Comparison of ENCODE assay signal across 13 mouse cellular contexts in genomic region chr5:90492440-90492839, GRCm38 (mm10). TPM values are rescaled to one million over a fixed set of nuclear protein-coding genes. Genes with fewer than 3 reads are reported as not detected.
DNase-seq lines count a peak whose midpoint lies in the region; ATAC-seq and TF ChIP-seq lines count a peak whose summit lies in the region.
"Had no signal": no experiment of that assay in that cellular context is flagged by ENCODE, and none has a peak within 500 bp of the region (broad histone marks: within the 10 kb centered on the region; RNA-seq: fewer than 3 reads in every experiment).

No protein-coding gene starts in this region.

- H3K36me3 ChIP-seq in liver, adult 2 months (ENCODE audit: control insufficient read depth, insufficient read depth, low read length), result no peaks in the 10 kb centered on the region
- H3K36me3 ChIP-seq in embryonic facial prominence, embryonic 14.5 days (ENCODE audit: control insufficient read depth, insufficient read depth, low read length), result no peaks in the 10 kb centered on the region
- H3K36me3 ChIP-seq: hindbrain, embryonic 13.5 days had no signal

- H3K4me1 ChIP-seq in liver, adult 2 months (ENCODE audit: control insufficient read depth, insufficient read depth, low read length), result peaks cover 5% of the 10 kb centered on the region; the same call in 1 of the 2 replicates
- no peaks in the 10 kb centered on the region for H3K4me1 ChIP-seq in embryonic facial prominence, embryonic 14.5 days (ENCODE audit: control insufficient read depth, insufficient read depth, low read length)
- H3K4me1 ChIP-seq: hindbrain, embryonic 13.5 days had no signal

- no peak overlapping the region for H3K27ac ChIP-seq in liver, adult 2 months (replicated peaks; ENCODE audit: insufficient read depth, low read depth, low read length)
- H3K27ac ChIP-seq in embryonic facial prominence, embryonic 14.5 days (replicated peaks; ENCODE audit: low read depth, low read length), result no peak overlapping the region
- H3K27ac ChIP-seq: hindbrain, embryonic 13.5 days; macrophage had no signal

- no peaks in the 10 kb centered on the region for H3K27me3 ChIP-seq in liver, adult 2 months (ENCODE audit: control insufficient read depth, insufficient read depth, low read length)
- no peaks in the 10 kb centered on the region for H3K27me3 ChIP-seq in embryonic facial prominence, embryonic 14.5 days (replicated peaks; ENCODE audit: control insufficient read depth, insufficient read depth, low read length)
- H3K27me3 ChIP-seq: hindbrain, embryonic 13.5 days had no signal

- no peak for ATAC-seq in embryonic facial prominence, embryonic 14.5 days (ENCODE audit: low read depth)
- peak; percentile 40; the same call in 1 of the 2 replicates for ATAC-seq in megakaryocyte, adult 5-6 weeks (ENCODE audit: poor library complexity, severe bottlenecking)
- ATAC-seq: forebrain, postnatal 0 days had no signal

- peak overlapping the region; percentile 12; the same call in 1 of the 2 replicates for H3K9ac ChIP-seq in liver, adult 2 months (ENCODE audit: low read depth, low read length)
- no peak overlapping the region for H3K9ac ChIP-seq in embryonic facial prominence, embryonic 14.5 days (ENCODE audit: low read depth, low read length)
- H3K9ac ChIP-seq: forebrain, postnatal 0 days; hindbrain, embryonic 13.5 days had no signal

- no peaks in the 10 kb centered on the region for H3K9me3 ChIP-seq in embryonic facial prominence, embryonic 14.5 days (ENCODE audit: control insufficient read depth, low read length)
- H3K9me3 ChIP-seq: hindbrain, embryonic 13.5 days had no signal

- WGBS in liver, adult 2 months, result 26% methylated on average over 9 of the region's 9 CpGs
- WGBS in embryonic facial prominence, embryonic 14.5 days, result 69% methylated on average over 9 of the region's 9 CpGs

- no peak for TF ChIP-seq POLR2A in liver, adult 2 months (IDR thresholded peaks at IDR 0.05; ENCODE audit: extremely low read depth, insufficient read depth, low read length)

- no peak overlapping the region; the same call in 1 of the 2 replicates for H3K4me3 ChIP-seq in liver, adult 2 months (ENCODE audit: insufficient read depth, low read depth, low read length)
- no peak overlapping the region for H3K4me3 ChIP-seq in embryonic facial prominence, embryonic 14.5 days (ENCODE audit: low read depth, low read length)
- H3K4me3 ChIP-seq: hindbrain, embryonic 13.5 days had no signal

- H3K4me2 ChIP-seq in embryonic facial prominence, embryonic 14.5 days (ENCODE audit: low read depth, low read length), result 0 out of 2 replicates have a peak overlapping the region, but pooled peaks have one; percentile 8
- H3K4me2 ChIP-seq: hindbrain, embryonic 13.5 days had no signal

- H3K79me2 ChIP-seq in liver, adult 2 months (ENCODE audit: control insufficient read depth, insufficient read depth, low read length), result no peaks in the 10 kb centered on the region

- no peak for TF ChIP-seq CTCF in liver, adult 2 months (IDR thresholded peaks at IDR 0.05; ENCODE audit: low read depth, low read length)

- DNase-seq in liver, adult 2 months (ENCODE audit: extremely low read depth, low read depth, low spot score), result peak; percentile 33
- DNase-seq in liver, result no peak
- DNase-seq in embryonic facial prominence, embryonic 14.5 days (ENCODE audit: low spot score), result no peak
- DNase-seq in thymus, postnatal 36 days, result peak; percentile 59 to 73
- no peak for DNase-seq in cerebellum, postnatal 36 days
- no peak for DNase-seq in gastrocnemius, postnatal 25 days
- no peak for DNase-seq in layer of hippocampus, postnatal 36 days
- DNase-seq: forebrain, postnatal 0 days; right cerebral cortex, postnatal 4 days had no signal

RNA-seq across cellular contexts. Expression of gene Afp, which starts 1.9 kb away (rescaled TPM):
- total RNA-seq in liver, adult 2 months (2014; rRNA removed), result 1.3 and 1.9 TPM in 2 replicates
- polyA plus RNA-seq in liver, adult 2 months (2012; rRNA removed), result 0.10 and 0.23 TPM in 2 replicates
- polyA plus RNA-seq in embryonic facial prominence, embryonic 14.5 days (2014; fragmentation: Nextera tagmentation; extraction: Ambion mirVana), result 1.0 and 1.4 TPM in 2 replicates
- total RNA-seq in megakaryocyte, adult 5-6 weeks (2015), result not detected in 2 replicates
- not detected in 2 replicates for total RNA-seq in megakaryocyte, adult 5-6 weeks (2017)
- total RNA-seq in gastrocnemius, postnatal 25 days (2021), result not detected
- total RNA-seq in layer of hippocampus, postnatal 36 days (2021), result not detected
- total RNA-seq: forebrain, postnatal 0 days; layer of hippocampus, postnatal 14 days had no signal

RNA-seq across cellular contexts. Expression of gene Afm, which starts 26.3 kb away (rescaled TPM):
- total RNA-seq in liver, adult 2 months (2014; rRNA removed), result 233 and 234 TPM in 2 replicates
- 108 and 116 TPM in 2 replicates for polyA plus RNA-seq in liver, adult 2 months (2012; rRNA removed)
- not detected in 2 replicates for polyA plus RNA-seq in embryonic facial prominence, embryonic 14.5 days (2014; fragmentation: Nextera tagmentation; extraction: Ambion mirVana)
- not detected in 2 replicates for total RNA-seq in megakaryocyte, adult 5-6 weeks (2015)
- not detected in 2 replicates for total RNA-seq in megakaryocyte, adult 5-6 weeks (2017)
- not detected for total RNA-seq in gastrocnemius, postnatal 25 days (2021)
- total RNA-seq in layer of hippocampus, postnatal 36 days (2021), result not detected
- total RNA-seq: forebrain, postnatal 0 days; layer of hippocampus, postnatal 14 days had no signal
- polyA plus RNA-seq: forebrain, postnatal 0 days; hindbrain, embryonic 13.5 days; macrophage had no signal

RNA-seq across cellular contexts. Expression of gene Alb, which starts 31.7 kb away (rescaled TPM):
- 64,755 and 74,209 TPM in 2 replicates for total RNA-seq in liver, adult 2 months (2014; rRNA removed)
- polyA plus RNA-seq in liver, adult 2 months (2012; rRNA removed), result 38,500 and 40,596 TPM in 2 replicates
- 1.3 and 1.4 TPM in 2 replicates for polyA plus RNA-seq in embryonic facial prominence, embryonic 14.5 days (2014; fragmentation: Nextera tagmentation; extraction: Ambion mirVana)
- not detected in 2 replicates for total RNA-seq in megakaryocyte, adult 5-6 weeks (2015)
- total RNA-seq in megakaryocyte, adult 5-6 weeks (2017), result not detected in 2 replicates
- 1 to 10 TPM in 1 of 2 experiments, not detected in 1; 1.5 TPM for total RNA-seq in gastrocnemius, postnatal 25 days (2021)
- total RNA-seq in layer of hippocampus, postnatal 36 days (2021), result not detected
- total RNA-seq: forebrain, postnatal 0 days; layer of hippocampus, postnatal 14 days had no signal
- polyA plus RNA-seq: forebrain, postnatal 0 days; macrophage had no signal

Comparison
In these comparisons a context has a peak if more than half of its experiments do, and no peak if none do; other contexts are left out.
1. DNase-seq: peak in liver, adult 2 months (single experiment) and thymus, postnatal 36 days (2 of 2); none in liver (single experiment), embryonic facial prominence, embryonic 14.5 days (single experiment), cerebellum, postnatal 36 days (0 of 2), gastrocnemius, postnatal 25 days (single experiment) and layer of hippocampus, postnatal 36 days (0 of 2).
2. RNA of gene Afm, which starts 26.3 kb away (total RNA-seq): 233 to 234 TPM in liver, adult 2 months; not detected in megakaryocyte, adult 5-6 weeks, not detected in gastrocnemius, postnatal 25 days and not detected in layer of hippocampus, postnatal 36 days; every median in the first group is over 100 times any median in the second.
3. RNA of gene Alb, which starts 31.7 kb away (total RNA-seq): 64,755 to 74,209 TPM in liver, adult 2 months; 1.5 TPM in gastrocnemius, postnatal 25 days, not detected in layer of hippocampus, postnatal 36 days and not detected in megakaryocyte, adult 5-6 weeks; every median in the first group is over 1,000 times any median in the second.